Mouse (Mus musculus): ENCODE results near the gene Hist2h2ac.

GRCm38 (mm10) chr3:96250890-96251289 is 30.2 kb upstream of the Hist2h2ac start:
- TF ChIP-seq TAL1 (conservative IDR thresholded peaks at IDR 0.05; ENCODE audit: low read depth, low read length) (no peak), GATA1 (IDR thresholded peaks at IDR 0.05; ENCODE audit: borderline replicate concordance, low read length) (no peak), CTCF (IDR thresholded peaks at IDR 0.05; ENCODE audit: low read depth, low read length) (no peak), GATA2 (IDR thresholded peaks at IDR 0.05; ENCODE audit: borderline replicate concordance, low read depth, low read length) (no peak), POLR2AphosphoS5 (IDR thresholded peaks at IDR 0.05; ENCODE audit: insufficient replicate concordance, low read depth, low read length) (no peak)
